Mouse (Mus musculus): ENCODE results near the gene Ambra1.

Gene Ambra1

DNA sequence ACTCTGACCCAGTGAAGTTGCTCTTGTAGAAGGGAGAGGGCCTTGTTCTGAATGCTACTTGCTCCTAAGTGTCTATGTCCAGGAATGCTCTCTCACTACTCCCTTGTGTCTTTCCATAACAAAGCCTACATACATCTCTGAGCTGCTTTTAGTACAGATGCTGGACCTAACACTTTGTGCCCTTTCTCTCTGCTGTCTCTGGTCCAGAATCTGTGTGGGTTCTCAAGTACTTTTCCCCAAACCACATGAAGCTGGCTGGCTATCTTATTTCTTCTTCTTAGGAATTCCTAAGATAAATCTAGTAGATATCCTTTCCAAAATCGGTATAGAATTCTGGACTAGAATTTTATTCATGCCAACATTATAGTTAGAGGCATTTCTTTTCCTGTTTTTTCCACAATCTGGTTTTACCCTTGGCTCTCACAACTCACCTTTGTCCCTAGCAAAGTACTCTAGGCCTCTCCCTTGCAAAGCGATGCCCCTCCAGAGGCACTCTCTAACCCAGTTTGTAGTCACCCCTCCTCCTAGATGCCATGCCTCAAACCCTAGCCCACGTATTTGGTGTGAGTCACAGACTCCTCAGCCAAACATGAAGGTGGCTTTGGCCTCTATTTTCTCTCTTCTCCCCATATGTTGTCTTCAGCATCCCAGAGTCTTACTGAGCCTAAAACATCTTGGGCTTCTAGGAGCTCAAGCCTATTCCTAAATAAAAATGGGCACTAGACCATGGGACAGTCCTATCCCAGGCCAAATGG is 173.4 kb downstream of the Ambra1 start:
- in situ Hi-C loops (cut with MboI; ENCODE audit: low pct_unique_long_range_greater_than_20kb in 1 of 2, low sequenced_read_pairs in 2 of 2, unreplicated experiment in 1 of 2), result no loop called here

DNA sequence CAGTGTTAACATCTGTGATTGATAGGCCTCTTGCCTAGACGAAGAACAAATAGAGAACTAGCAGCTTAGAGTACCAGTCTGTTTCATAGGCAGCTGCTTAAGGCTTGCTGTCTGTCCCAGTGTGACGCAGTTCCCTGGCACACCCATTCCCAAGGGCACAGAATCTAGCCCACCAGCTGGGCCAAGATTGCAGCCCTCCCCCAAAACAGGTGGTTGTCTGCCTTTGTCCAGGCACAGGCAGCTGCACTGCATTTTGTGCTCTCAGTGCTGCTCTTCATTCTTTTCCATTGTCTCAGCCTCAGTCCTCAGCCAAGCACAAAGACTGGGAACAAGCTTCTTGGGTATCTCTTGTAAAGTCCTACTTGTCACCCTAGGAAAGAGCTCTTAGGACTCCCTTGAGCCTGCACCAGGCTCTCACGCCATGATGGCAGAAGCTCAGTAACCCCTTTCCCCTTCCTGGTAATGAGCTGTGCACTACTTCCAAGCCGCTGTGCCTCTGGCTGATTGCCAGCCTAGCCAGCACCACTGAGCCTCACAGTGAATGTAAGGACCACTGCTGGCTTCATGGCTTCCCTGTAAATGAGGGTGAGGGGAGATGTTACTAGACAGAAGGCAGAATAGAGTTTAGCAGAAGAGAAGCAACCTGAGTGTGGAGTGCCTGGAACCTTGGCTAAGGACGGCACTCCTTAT is 174.8 kb downstream of the Ambra1 start:
- in situ Hi-C loops (cut with MboI; ENCODE audit: low pct_unique_long_range_greater_than_20kb in 1 of 2, low sequenced_read_pairs in 2 of 2, unreplicated experiment in 1 of 2), result no loop called here

DNA sequence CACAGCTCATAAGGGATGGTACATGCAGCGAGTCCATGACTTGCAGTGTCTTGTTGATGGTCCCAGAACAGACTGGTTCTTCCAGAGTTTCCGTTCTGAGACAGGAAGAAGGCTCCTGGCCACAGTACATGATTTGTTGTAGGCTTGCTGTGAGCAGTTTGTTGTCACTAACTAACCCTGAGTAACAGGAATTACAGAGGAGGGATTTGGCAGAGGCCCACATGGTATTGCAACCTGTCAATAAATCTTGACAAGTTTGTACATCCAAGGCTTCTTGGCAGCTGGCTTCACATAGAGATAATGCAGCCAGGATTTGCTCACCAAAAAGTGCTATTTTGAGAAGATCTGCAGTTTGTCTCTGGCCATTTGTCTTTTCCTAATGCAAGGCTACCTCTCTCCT is 176.2 kb downstream of the Ambra1 start:
- in situ Hi-C loops (cut with MboI; ENCODE audit: low pct_unique_long_range_greater_than_20kb in 1 of 2, low sequenced_read_pairs in 2 of 2, unreplicated experiment in 1 of 2), result no loop called here

DNA sequence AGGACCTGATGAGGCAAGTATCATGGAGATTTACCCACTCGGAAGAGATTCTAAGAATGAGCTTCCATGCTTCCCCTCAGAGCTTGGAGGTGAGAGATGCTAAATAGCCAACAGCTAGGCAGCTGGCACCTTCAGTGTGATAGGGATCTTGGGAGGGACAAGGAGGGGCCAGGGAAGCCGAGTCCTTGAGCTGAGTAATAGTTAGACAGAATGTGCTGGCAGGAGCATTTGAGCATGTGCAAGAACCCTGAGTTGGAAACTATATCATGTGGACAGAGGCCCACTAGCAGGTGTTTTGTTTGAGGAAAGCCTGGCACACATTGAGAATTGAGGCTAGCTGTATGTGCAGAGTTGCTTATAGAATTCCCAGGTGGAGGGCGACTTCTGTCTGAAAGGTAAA is 182.7 kb downstream of the Ambra1 start:
- in situ Hi-C loops (cut with MboI; ENCODE audit: low pct_unique_long_range_greater_than_20kb in 1 of 2, low sequenced_read_pairs in 2 of 2, unreplicated experiment in 1 of 2), result no loop called here

DNA sequence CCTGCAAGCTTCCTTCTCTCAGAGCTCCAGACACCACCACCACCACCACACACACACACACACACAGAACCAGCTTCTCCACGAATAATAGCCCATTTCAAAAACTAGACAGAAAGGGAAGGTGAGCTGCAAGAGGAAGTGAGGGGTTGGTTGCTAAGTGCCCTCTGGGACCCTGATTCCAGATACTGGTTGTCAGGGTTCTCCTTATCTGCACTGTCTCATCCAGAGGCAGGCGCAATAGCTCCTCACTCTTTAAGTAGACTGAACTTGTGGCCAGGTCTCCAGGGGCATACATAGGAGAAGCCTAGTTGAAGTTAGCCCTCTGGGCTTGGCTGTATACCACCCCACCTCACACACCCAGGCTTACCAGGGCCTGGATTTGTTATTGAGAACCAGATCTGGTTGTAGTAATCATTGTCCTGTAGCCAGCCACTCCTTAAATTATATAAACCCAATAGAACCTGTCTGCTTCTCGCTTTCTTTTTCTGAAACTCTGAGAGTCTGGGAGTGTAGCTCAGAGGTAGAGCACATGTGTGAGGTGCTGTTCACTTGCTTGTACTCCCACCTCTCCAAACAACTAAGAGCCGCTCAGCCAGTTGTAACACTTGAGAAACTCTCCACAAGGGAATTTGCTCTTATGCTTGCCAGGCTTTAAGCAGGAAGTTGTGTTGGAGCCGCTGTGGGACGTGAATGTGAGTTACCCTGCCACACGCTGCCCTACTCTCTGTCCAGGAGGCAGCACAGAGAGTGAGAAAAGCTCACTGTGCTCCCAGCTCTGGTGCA is 183.6 kb downstream of the Ambra1 start:
- in situ Hi-C loops (cut with MboI; ENCODE audit: low pct_unique_long_range_greater_than_20kb in 1 of 2, low sequenced_read_pairs in 2 of 2, unreplicated experiment in 1 of 2), result no loop called here

DNA sequence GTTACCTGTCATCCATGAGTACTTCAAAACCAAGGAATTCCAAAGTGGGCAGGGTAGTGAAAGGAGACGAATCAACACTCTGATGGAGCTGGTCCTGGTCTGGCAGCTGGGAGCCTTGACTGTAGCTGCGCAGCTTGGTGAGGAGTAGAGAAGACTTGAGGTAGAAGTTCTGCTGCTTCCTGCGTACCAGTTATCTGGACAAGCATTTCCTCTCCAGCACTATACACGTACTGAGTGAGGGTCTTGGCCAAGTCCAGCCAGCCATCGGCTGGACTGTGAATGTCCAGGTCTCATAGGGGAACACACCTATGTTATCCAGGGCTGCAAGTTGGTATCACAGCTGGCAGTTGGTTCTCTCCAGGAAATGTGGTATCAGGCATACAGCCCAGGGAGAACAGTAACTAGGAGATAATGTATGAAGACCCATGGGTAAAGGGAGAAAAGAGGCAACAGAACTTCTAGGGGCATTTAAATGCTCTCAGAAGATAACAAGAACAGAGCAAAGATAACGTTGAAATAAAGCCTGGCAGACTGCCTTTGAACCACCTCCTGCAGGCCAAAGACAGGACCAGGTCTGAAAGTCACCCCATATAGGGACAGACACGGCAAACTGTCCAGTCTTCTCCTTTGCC is 186.5 kb downstream of the Ambra1 start:
- in situ Hi-C loops (cut with MboI; ENCODE audit: low pct_unique_long_range_greater_than_20kb in 1 of 2, low sequenced_read_pairs in 2 of 2, unreplicated experiment in 1 of 2), result no loop called here

DNA sequence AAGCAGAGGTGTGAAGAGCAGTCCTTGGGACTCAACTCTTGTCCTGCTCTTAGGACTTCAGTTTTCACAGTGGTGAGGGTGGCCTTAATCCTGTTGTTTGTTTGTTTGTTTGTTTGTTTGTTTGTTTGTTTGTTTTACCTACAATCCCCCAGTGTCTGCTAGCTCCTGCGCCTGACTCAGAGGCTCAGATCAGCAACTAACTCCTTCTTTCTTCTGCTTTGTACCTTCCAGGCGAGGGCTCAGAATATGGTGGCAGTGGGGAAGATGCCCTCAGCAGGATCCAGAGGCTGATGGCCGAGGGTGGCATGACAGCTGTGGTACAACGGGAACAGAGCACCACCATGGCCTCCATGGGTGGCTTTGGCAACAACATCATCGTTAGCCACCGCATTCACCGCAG is 187.2 kb downstream of the Ambra1 start:
- in situ Hi-C loops (cut with MboI; ENCODE audit: low pct_unique_long_range_greater_than_20kb in 1 of 2, low sequenced_read_pairs in 2 of 2, unreplicated experiment in 1 of 2), result no loop called here

DNA sequence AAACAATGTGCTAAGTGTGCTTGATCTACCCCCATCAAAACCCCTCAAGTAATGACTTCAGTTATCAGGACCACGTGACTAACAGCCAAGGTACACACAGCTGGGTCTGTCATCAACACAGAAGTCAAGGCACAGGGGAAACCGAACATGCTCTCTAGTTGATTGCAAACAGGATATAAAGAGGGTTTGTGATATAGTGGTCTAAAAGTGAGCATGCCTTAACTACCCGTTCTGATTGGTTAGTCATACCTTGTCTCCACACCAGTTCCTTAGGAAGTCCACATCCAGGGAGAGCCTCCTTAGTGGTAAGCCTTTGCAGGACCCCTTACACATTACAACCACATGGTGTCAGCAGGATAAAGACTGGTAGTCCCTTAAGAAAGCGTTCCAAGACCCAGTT is 190.2 kb downstream of the Ambra1 start:
- in situ Hi-C loops (cut with MboI; ENCODE audit: low pct_unique_long_range_greater_than_20kb in 1 of 2, low sequenced_read_pairs in 2 of 2, unreplicated experiment in 1 of 2), result no loop called here

DNA sequence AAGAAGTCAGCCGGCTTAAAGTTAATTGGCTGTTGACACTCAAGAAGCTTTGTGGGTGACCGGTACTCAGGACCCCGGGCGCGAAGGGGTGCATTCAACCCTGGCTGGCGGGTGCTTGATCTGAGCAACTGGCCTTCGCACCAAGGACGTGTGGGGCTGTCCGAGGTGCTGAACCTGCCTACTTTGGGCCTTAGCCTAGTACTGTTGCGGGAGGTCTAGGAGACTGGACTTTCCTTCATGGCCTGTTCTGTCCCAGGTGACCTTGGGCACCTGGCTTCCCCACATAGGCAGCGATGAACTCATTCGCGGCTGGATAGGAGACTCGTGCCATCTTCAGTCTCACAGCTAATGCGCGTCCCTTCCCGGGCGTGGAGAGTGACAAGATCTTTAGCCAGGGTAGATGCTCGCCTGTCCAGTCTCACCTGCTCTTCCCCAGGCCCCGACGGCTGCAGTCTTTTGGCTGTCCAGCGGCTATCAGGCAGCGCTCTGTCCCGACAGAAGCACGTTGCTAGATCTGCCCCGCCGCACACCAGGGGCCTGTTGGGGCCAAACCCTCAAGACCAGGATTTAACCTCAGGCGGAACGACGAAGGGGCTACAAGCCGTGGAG is 191.4 kb downstream of the Ambra1 start:
- in situ Hi-C loops (cut with MboI; ENCODE audit: low pct_unique_long_range_greater_than_20kb in 1 of 2, low sequenced_read_pairs in 2 of 2, unreplicated experiment in 1 of 2), result no loop called here

DNA sequence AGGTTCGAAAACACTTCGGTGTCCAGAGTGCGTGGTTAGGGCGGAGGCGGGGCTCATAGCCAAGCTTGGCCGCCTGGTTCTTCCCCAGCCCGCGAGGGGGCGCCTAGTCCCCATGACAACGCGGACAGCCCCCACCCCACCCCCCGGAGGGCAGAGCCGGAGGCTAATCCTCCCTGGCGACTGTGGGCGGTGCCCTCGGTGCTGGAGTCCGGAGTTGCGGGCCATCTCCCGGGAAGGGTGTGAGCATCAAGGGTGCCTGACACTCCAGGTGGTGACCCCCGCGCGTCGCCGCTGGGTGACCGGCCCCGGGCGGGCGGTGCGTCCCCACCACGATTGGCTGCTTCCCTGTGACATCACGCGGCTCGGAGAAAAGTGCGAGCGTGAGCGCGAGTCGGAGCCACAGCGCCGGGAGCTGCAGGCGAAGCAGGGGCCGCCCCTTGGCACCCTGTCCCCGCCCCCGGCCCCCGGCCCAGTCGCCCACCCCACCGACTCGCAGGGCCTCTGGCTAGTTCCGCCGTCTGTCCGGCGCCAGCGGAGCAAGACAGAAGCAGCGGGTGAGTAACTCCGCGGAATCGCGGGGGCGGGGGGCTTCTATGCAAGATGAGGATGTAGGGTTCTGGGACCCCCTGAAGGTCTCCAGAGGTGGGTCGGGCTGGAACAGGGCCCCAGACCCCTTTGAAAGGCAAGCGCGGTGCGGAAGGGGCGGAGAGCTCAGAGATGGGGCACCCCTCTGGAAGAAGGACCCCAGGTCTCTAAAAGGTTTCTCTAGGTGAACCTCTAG is 192.0 kb downstream of the Ambra1 start:
- in situ Hi-C loops (cut with MboI; ENCODE audit: low pct_unique_long_range_greater_than_20kb in 1 of 2, low sequenced_read_pairs in 2 of 2, unreplicated experiment in 1 of 2), result no loop called here

DNA sequence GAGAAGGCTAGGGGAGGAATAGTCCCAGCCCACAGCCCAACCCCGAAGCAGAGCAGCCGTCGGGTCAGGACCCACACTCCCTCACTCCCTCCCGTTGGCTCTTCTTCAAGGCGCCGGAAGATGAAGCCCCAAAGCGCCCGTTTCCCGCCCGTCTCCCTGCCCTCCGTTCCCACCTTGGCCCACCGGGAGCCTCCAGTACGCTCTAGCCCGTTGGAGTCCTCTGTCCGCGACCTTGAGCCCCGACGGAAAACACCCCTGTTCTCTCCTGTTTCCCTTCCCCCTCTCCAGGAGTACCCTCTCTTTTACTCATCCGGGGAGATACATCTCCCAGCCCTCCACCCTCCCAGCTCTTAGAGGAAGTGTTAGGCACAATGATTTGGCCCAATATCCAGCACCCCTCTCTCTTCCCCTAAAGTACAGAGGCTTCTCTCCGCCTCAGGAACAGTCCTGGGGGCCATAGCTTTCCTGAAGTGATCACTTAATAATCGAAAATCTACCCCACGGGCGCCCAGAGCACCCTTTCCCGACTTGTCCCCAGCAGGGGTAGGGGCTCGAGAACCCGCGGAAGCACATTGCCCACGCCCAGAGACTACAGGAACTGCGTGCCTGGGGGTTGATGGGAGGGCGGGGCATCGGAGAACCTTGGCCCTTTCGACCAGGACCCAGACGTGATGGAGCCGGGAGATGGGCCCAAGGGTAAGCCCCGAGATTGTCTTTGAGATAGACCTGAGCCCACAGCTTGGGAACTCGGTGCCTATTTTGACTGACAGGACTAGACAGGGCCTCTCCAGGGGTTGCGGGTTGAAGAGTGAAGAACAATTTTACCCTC is 192.9 kb downstream of the Ambra1 start:
- in situ Hi-C loops (cut with MboI; ENCODE audit: low pct_unique_long_range_greater_than_20kb in 1 of 2, low sequenced_read_pairs in 2 of 2, unreplicated experiment in 1 of 2), result no loop called here

DNA sequence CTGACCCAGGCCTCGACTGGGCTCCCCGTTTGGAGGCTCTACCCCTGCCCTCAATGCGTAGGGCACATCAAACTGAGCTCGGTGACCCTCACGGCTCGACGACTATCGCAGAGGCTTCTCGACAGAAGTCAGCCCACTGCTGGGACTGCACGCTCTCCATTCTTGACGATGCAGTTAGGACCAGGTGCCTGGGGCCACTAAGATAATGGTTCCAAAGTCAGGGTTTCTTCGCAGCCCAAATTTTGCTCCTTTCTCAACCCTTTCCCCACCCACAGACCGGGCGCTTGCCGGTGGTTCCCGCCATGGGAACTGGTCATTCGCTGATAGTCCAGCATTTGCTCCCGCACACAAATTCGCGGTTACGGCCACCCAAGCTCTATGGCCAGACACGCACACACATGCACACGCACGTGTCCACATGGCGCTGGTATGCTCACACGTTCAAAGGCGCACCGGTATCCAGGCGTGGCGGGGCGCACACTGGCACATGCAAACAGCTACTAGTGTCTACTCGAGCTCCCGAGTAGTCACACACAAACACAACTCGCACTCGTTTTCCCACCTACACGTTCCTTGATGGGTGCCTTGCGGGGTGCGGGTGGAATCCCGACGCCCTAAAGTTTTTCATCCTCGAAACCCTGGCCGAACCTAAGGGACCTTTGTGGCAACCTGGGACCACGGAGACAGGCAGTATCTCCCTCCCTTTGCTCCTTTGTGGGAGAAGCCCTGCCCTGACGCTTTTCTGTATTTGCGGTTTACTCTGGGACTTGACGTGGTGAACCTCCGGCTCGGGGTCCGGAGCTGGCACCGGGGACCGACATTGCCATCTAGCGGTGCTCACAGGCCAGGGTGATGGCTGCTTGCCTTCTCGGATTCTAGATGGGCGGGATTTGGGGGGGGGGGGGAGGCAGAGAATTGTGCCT is 193.7 kb downstream of the Ambra1 start:
- in situ Hi-C loops (cut with MboI; ENCODE audit: low pct_unique_long_range_greater_than_20kb in 1 of 2, low sequenced_read_pairs in 2 of 2, unreplicated experiment in 1 of 2), result no loop called here

DNA sequence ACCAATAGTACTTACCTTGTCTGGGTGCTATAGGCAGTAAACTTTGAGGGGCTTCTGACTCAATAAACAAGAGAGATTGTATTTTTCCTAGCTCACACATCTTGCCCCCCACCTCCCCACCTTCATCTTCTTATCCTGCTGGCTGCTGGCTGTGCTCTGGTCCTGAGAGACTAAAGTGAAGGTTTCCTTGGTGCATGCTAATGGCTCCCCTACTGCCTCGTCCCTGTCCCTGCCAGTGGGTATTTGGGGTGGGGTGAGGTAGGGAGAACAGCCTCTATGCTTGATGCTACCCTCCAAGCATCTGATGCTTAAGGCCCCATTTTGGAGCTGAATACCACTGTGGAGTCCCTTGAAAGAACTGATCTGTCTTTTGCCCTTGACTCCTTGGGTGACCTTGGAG is 194.8 kb downstream of the Ambra1 start:
- in situ Hi-C loops (cut with MboI; ENCODE audit: low pct_unique_long_range_greater_than_20kb in 1 of 2, low sequenced_read_pairs in 2 of 2, unreplicated experiment in 1 of 2), result no loop called here

DNA sequence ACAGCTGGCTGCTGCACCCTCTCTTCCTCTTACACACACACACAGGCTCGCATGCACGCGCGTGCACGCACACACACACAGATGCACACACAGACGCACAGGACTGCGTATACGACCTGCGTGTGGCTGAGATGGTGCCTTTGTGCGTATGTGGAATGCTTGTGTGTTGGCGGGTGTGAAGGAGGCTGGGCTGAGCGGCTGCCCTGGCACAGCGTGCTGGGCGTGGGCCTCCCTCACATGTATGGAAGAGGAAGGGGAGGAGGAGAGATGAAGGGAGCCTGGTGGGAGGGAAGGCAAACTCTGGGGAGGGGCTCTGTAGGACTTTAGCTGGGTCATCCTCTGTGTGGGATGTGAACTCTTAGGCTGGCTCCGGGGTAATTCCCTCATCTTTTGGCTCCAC is 195.5 kb downstream of the Ambra1 start:
- in situ Hi-C loops (cut with MboI; ENCODE audit: low pct_unique_long_range_greater_than_20kb in 1 of 2, low sequenced_read_pairs in 2 of 2, unreplicated experiment in 1 of 2), result no loop called here

DNA sequence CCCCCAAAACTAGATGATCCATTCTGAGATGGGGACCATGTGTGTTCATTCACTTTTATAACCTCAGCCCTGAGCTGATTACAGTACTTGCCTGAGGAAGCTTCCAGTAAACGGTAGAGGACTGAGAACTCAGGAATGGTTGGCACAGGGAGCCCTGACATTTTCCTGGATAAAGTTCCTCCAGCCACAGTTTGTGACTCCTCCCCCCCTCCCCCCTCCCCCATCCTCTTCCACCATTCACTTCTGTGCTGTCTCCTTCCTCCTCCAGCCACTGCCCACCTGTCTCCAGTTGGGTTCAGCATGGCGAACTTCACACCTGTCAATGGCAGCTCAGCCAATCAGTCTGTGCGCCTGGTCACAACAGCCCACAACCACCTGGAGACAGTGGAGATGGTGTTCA is 197.0 kb downstream of the Ambra1 start, which contains the start of gene Chrm4:
Chrm4 (plus strand) TSS at position 301 of the 400 bp plus-strand sequence.
- in situ Hi-C loops (cut with MboI; ENCODE audit: low pct_unique_long_range_greater_than_20kb in 1 of 2, low sequenced_read_pairs in 2 of 2, unreplicated experiment in 1 of 2), result no loop called here

DNA sequence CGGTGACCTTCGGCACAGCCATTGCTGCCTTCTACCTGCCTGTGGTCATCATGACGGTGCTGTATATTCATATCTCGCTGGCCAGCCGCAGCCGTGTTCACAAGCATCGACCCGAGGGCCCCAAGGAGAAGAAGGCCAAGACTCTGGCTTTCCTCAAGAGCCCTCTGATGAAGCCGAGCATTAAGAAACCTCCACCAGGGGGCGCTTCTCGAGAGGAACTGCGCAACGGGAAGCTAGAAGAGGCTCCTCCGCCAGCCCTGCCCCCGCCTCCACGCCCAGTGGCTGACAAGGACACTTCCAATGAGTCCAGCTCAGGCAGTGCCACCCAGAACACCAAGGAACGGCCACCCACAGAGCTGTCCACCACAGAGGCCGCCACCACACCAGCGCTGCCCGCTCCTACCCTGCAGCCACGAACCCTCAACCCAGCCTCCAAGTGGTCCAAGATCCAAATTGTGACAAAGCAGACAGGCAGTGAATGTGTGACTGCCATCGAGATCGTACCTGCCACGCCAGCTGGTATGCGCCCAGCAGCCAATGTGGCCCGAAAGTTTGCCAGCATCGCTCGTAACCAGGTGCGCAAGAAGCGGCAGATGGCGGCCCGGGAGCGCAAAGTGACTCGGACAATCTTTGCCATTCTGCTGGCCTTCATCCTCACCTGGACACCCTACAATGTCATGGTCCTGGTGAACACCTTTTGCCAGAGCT is 198.0 kb downstream of the Ambra1 start:
- in situ Hi-C loops (cut with MboI; ENCODE audit: low pct_unique_long_range_greater_than_20kb in 1 of 2, low sequenced_read_pairs in 2 of 2, unreplicated experiment in 1 of 2), result no loop called here
